Mouse (Mus musculus): ENCODE results near the gene Gigyf2. TPM values are rescaled to one million over a fixed set of nuclear protein-coding genes. Genes with fewer than 3 reads are reported as not detected.
A peak's percentile ranks its signal among the peaks of the same experiment; 100 is the strongest.
"Not testable (repeated sequence)": the region's sequence is repeated elsewhere in the genome, so short reads cannot be mapped to it uniquely, and the experiment has no call there.

The Gigyf2 gene
- polyA plus RNA-seq, 1 experiment from 2014 or later, result 56.6 TPM

GRCm38 (mm10) chr1:87456425-87456824 lies 129.6 kb downstream of the Gigyf2 start:
- Histone ChIP-seq H3K4me2 (replicated peaks) (no peak overlapping the region), H3K27ac (replicated peaks) (no peak overlapping the region), H3K4me1 (no peaks in the 10 kb centered on the region), H3K9ac (no peak overlapping the region), H3K36me3 (0 out of 2 replicates have a peak, but pooled peaks cover 3% of the 10 kb centered on the region), H3K9me3 (replicated peaks) (no peaks in the 10 kb centered on the region), H3K27me3 (no peaks in the 10 kb centered on the region), H3K4me3 (replicated peaks) (no peak overlapping the region)
- 88% methylated on average over 1 of the region's 1 CpGs for WGBS
- no peak for ATAC-seq (ENCODE audit: insufficient number of reproducible peaks, low FRiP score, low TSS enrichment, low read depth)

- no peak for ATAC-seq (ENCODE audit: insufficient number of reproducible peaks, low FRiP score, low TSS enrichment, low read depth)
- no peak overlapping the region for H3K27ac ChIP-seq (replicated peaks)
- WGBS, result 83% methylated on average over 4 of the region's 4 CpGs
Observed at GRCm38 (mm10) chr1:87458045-87458444, 131.2 kb downstream of the Gigyf2 start.

GRCm38 (mm10) chr1:87459856-87460255 lies 133.1 kb downstream of the Gigyf2 start:
- H3K9me3 ChIP-seq (replicated peaks); H3K27me3 ChIP-seq; H3K27ac ChIP-seq (replicated peaks); H3K4me3 ChIP-seq (replicated peaks); H3K4me1 ChIP-seq; H3K9ac ChIP-seq; H3K36me3 ChIP-seq; H3K4me2 ChIP-seq (replicated peaks); ATAC-seq (ENCODE audit: insufficient number of reproducible peaks, low FRiP score, low TSS enrichment, low read depth): not testable (repeated sequence)
- 90% methylated on average over 7 of the region's 7 CpGs for WGBS

More at GRCm38 (mm10) chr1:87458045-87458444, 131.2 kb downstream of the Gigyf2 start:
- H3K9ac ChIP-seq, result no peak overlapping the region
- no peaks in the 10 kb centered on the region for H3K27me3 ChIP-seq
- H3K4me3 ChIP-seq (replicated peaks), result no peak overlapping the region
- H3K4me1 ChIP-seq, result no peaks in the 10 kb centered on the region
- 0 out of 2 replicates have a peak, but pooled peaks cover 3% of the 10 kb centered on the region for H3K36me3 ChIP-seq
- no peaks in the 10 kb centered on the region for H3K9me3 ChIP-seq (replicated peaks)
- no peak overlapping the region for H3K4me2 ChIP-seq (replicated peaks)

GRCm38 (mm10) chr1:87467469-87467868 lies 140.7 kb downstream of the Gigyf2 start:
- Histone ChIP-seq H3K27ac (replicated peaks) (no peak overlapping the region), H3K9ac (no peak overlapping the region), H3K9me3 (replicated peaks) (no peaks in the 10 kb centered on the region), H3K4me3 (replicated peaks) (no peak overlapping the region), H3K36me3 (no peaks in the 10 kb centered on the region), H3K4me2 (replicated peaks) (no peak overlapping the region), H3K27me3 (no peaks in the 10 kb centered on the region), H3K4me1 (0 out of 2 replicates have a peak, but pooled peaks cover 3% of the 10 kb centered on the region)
- WGBS, result 74% methylated on average over 9 of the region's 9 CpGs
- ATAC-seq (ENCODE audit: insufficient number of reproducible peaks, low FRiP score, low TSS enrichment, low read depth), result no peak

GRCm38 (mm10) chr1:87468321-87468720 lies 141.5 kb downstream of the Gigyf2 start:
- WGBS, result 69% methylated on average over 6 of the region's 6 CpGs
- Histone ChIP-seq H3K27me3 (no peaks in the 10 kb centered on the region), H3K4me2 (replicated peaks) (no peak overlapping the region), H3K27ac (replicated peaks) (no peak overlapping the region), H3K4me3 (replicated peaks) (no peak overlapping the region), H3K4me1 (0 out of 2 replicates have a peak, but pooled peaks cover 3% of the 10 kb centered on the region), H3K36me3 (no peaks in the 10 kb centered on the region), H3K9me3 (replicated peaks) (no peaks in the 10 kb centered on the region), H3K9ac (no peak overlapping the region)
- ATAC-seq (ENCODE audit: insufficient number of reproducible peaks, low FRiP score, low TSS enrichment, low read depth), result no peak

GRCm38 (mm10) chr1:87469971-87470370 lies 143.2 kb downstream of the Gigyf2 start, which contains the start of gene Snorc:
Gene Snorc (plus strand): TSS chr1:87470271.
- not testable (repeated sequence) for H3K4me1 ChIP-seq; H3K4me2 ChIP-seq (replicated peaks); H3K9me3 ChIP-seq (replicated peaks); H3K9ac ChIP-seq; H3K27ac ChIP-seq (replicated peaks); H3K36me3 ChIP-seq; ATAC-seq (ENCODE audit: insufficient number of reproducible peaks, low FRiP score, low TSS enrichment, low read depth); H3K4me3 ChIP-seq (replicated peaks)
- peaks cover 10% of the 10 kb centered on the region for H3K27me3 ChIP-seq
- 29% methylated on average over 9 of the region's 10 CpGs for WGBS

- ATAC-seq (ENCODE audit: insufficient number of reproducible peaks, low FRiP score, low TSS enrichment, low read depth), result no peak; the same call in 1 of the 2 replicates
- H3K4me3 ChIP-seq (replicated peaks), result no peak overlapping the region
- H3K9me3 ChIP-seq (replicated peaks), result no peaks in the 10 kb centered on the region
- H3K9ac ChIP-seq, result no peak overlapping the region
- peaks cover 29% of the 10 kb centered on the region for H3K27me3 ChIP-seq
- no peaks in the 10 kb centered on the region for H3K36me3 ChIP-seq
- no peak overlapping the region for H3K4me2 ChIP-seq (replicated peaks)
- no peak overlapping the region; the same call in 1 of the 2 replicates for H3K27ac ChIP-seq (replicated peaks)
- 70% methylated on average over 7 of the region's 7 CpGs for WGBS
- H3K4me1 ChIP-seq, result peaks cover 11% of the 10 kb centered on the region; the same call in 1 of the 2 replicates
Observed at GRCm38 (mm10) chr1:87471914-87472313, 145.1 kb downstream of the Gigyf2 start.

- Histone ChIP-seq H3K27me3 (peaks cover 31% of the 10 kb centered on the region), H3K27ac (replicated peaks) (no peak overlapping the region), H3K4me3 (replicated peaks) (no peak overlapping the region), H3K36me3 (no peaks in the 10 kb centered on the region), H3K9me3 (replicated peaks) (no peaks in the 10 kb centered on the region), H3K4me1 (peaks cover 11% of the 10 kb centered on the region; the same call in 1 of the 2 replicates), H3K9ac (no peak overlapping the region), H3K4me2 (replicated peaks) (no peak overlapping the region)
- 73% methylated on average over 7 of the region's 7 CpGs for WGBS
- ATAC-seq (ENCODE audit: insufficient number of reproducible peaks, low FRiP score, low TSS enrichment, low read depth), result no peak
Observed at GRCm38 (mm10) chr1:87472576-87472975, 145.8 kb downstream of the Gigyf2 start.

GRCm38 (mm10) chr1:87475076-87475895 lies 148.5 kb downstream of the Gigyf2 start:
- peak overlapping the region; percentile 60 for H3K4me2 ChIP-seq (replicated peaks)
- peak overlapping the region; percentile 30 for H3K4me3 ChIP-seq (replicated peaks)
- no peak overlapping the region for H3K27ac ChIP-seq (replicated peaks)
- H3K36me3 ChIP-seq, result no peaks in the 10 kb centered on the region
- ATAC-seq (ENCODE audit: insufficient number of reproducible peaks, low FRiP score, low TSS enrichment, low read depth), result no peak
- H3K9me3 ChIP-seq (replicated peaks), result no peaks in the 10 kb centered on the region
- 2% methylated on average over 42 of the region's 42 CpGs for WGBS
- peaks cover 31% of the 10 kb centered on the region for H3K27me3 ChIP-seq
- H3K9ac ChIP-seq, result no peak overlapping the region
- H3K4me1 ChIP-seq, result peaks cover 8% of the 10 kb centered on the region; the same call in 1 of the 2 replicates

- no peaks in the 10 kb centered on the region for H3K36me3 ChIP-seq
Observed at GRCm38 (mm10) chr1:87482546-87482945, 155.7 kb downstream of the Gigyf2 start.

GRCm38 (mm10) chr1:87486386-87486785 lies 159.6 kb downstream of the Gigyf2 start:
- Histone ChIP-seq H3K27ac (replicated peaks) (no peak overlapping the region), H3K9me3 (replicated peaks) (no peaks in the 10 kb centered on the region)
- 44% methylated on average over 6 of the region's 6 CpGs for WGBS

More at GRCm38 (mm10) chr1:87482546-87482945, 155.7 kb downstream of the Gigyf2 start:
- Histone ChIP-seq H3K27ac (replicated peaks) (no peak overlapping the region), H3K27me3 (no peaks in the 10 kb centered on the region), H3K4me1 (no peaks in the 10 kb centered on the region), H3K4me2 (replicated peaks) (no peak overlapping the region), H3K4me3 (replicated peaks) (no peak overlapping the region), H3K9me3 (replicated peaks) (no peaks in the 10 kb centered on the region), H3K9ac (no peak overlapping the region)
- ATAC-seq (ENCODE audit: insufficient number of reproducible peaks, low FRiP score, low TSS enrichment, low read depth), result no peak
- WGBS, result 85% methylated on average over 4 of the region's 4 CpGs

More at GRCm38 (mm10) chr1:87486386-87486785, 159.6 kb downstream of the Gigyf2 start:
- H3K9ac ChIP-seq, result no peak overlapping the region
- no peak for ATAC-seq (ENCODE audit: insufficient number of reproducible peaks, low FRiP score, low TSS enrichment, low read depth)
- H3K36me3 ChIP-seq, result no peaks in the 10 kb centered on the region
- H3K27me3 ChIP-seq, result no peaks in the 10 kb centered on the region
- no peaks in the 10 kb centered on the region for H3K4me1 ChIP-seq
- H3K4me2 ChIP-seq (replicated peaks), result no peak overlapping the region
- H3K4me3 ChIP-seq (replicated peaks), result no peak overlapping the region

Data from embryonic facial prominence, embryonic 15.5 days (tissue).